Mouse (Mus musculus) liver (tissue): ENCODE measurements around the gene Ilf3.
A peak's percentile ranks its signal among the peaks of the same experiment; 100 is the strongest.

Experiments used
- DNase-seq: peaks from one replicate; pipeline ENCODE4 v3.0.0-alpha.2; 2020; ENCODE audit warnings: mixed read lengths

The Ilf3 gene

GRCm38 (mm10) chr9:21440387-21440786, 72.7 kb downstream of the Ilf3 start:
- DNase-seq: no peak

- no peak for DNase-seq
These were observed 76.2 kb downstream of the Ilf3 start for GRCm38 (mm10) chr9:21443853-21444252.

- DNase-seq: no peak
These were observed 76.9 kb downstream of the Ilf3 start for GRCm38 (mm10) chr9:21444574-21444973.

- no peak for DNase-seq
These were observed 77.5 kb downstream of the Ilf3 start for GRCm38 (mm10) chr9:21445081-21445744.

GRCm38 (mm10) chr9:21447778-21448177, 80.1 kb downstream of the Ilf3 start:
- DNase-seq: no peak

GRCm38 (mm10) chr9:21449710-21450109, 82.0 kb downstream of the Ilf3 start:
- no peak for DNase-seq

- DNase-seq: no peak
These were observed 82.6 kb downstream of the Ilf3 start for GRCm38 (mm10) chr9:21450270-21450669.

- no peak for DNase-seq
These were observed 83.7 kb downstream of the Ilf3 start for GRCm38 (mm10) chr9:21451391-21451790.

GRCm38 (mm10) chr9:21451870-21452269, 84.2 kb downstream of the Ilf3 start:
- peak; percentile 65 for DNase-seq

- no peak for DNase-seq
These were observed 85.3 kb downstream of the Ilf3 start for GRCm38 (mm10) chr9:21453003-21453402.

GRCm38 (mm10) chr9:21453459-21453858, 85.8 kb downstream of the Ilf3 start:
- DNase-seq: no peak

- no peak for DNase-seq
These were observed 86.9 kb downstream of the Ilf3 start for GRCm38 (mm10) chr9:21454556-21454955.
